Mouse (Mus musculus): ENCODE data around the gene Irf2bpl. TPM values are rescaled to one million over a fixed set of nuclear protein-coding genes. Genes with fewer than 3 reads are reported as not detected.
A peak's percentile ranks its signal among the peaks of the same experiment; 100 is the strongest.

Irf2bpl gene
- polyA plus RNA-seq, 1 experiment from 2014 or later, result 18.2 TPM

DNA sequence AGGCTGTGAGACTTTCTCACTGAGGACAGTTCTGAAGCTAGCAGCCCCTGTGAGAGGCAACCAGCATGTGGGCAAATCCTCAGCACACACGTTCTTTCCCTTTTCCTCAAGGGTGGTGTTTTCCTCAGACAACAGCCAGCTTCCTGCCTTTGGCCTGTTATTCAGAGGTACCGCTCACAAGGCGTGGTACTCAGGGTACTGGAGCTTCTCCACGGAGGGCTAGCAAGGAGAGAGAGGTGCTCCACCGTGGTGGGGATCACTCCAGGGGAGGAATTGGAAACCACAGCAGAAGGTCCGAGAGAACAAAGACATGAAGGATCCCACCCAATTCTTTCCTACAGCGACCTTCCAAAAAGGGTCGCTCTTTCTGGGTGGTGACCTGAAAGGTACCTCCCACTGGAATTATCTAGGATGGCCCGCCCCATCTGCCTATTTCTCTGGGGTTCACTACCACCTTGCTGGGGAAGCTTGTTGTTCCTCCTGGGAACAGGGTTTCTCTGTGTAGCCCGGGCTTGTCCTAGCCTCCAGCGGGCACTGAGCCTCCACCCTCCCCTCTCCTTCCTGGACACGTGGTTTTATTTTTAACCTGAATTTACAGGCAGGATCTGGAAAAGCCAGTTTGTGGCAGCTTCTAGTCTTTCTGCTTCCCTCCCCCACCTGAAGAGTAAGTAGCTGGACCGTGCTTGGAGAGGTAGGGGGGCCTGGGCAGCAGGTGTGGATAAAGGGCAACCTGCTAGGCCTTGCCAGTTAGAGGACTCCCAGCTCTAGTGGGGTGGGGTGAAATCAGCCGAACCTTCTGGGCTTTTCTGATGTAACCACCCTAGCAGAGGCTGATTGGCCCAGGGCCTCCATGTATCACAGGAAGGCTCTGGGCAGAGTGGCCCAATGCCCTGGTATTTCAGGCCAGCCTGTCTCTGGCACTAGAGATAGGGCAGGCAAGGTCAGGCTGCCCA lies 17.1 kb downstream of the Irf2bpl start:
- H3K9me3 ChIP-seq (ENCODE audit: control insufficient read depth, low read depth, low read length), result no peaks in the 10 kb centered on the region
- 39% methylated on average over 14 of the region's 14 CpGs for WGBS
- H3K4me3 ChIP-seq (ENCODE audit: low read depth, low read length), result no peak overlapping the region
- H3K9ac ChIP-seq (replicated peaks; ENCODE audit: low read depth, low read length), result no peak overlapping the region
- no peaks in the 10 kb centered on the region for H3K4me1 ChIP-seq (ENCODE audit: control insufficient read depth, insufficient read depth, low read length)
- peak overlapping the region; percentile 74 for H3K27ac ChIP-seq (ENCODE audit: low read length)
- H3K4me2 ChIP-seq (replicated peaks; ENCODE audit: low read depth, low read length), result no peak overlapping the region
- H3K27me3 ChIP-seq (ENCODE audit: control insufficient read depth, insufficient read depth, low read length), result no peaks in the 10 kb centered on the region
- ATAC-seq (ENCODE audit: insufficient number of reproducible peaks, insufficient read depth, low FRiP score, low read depth), result peak; percentile 78
- no peaks in the 10 kb centered on the region for H3K36me3 ChIP-seq (ENCODE audit: control insufficient read depth, insufficient read depth, low read length)

DNA sequence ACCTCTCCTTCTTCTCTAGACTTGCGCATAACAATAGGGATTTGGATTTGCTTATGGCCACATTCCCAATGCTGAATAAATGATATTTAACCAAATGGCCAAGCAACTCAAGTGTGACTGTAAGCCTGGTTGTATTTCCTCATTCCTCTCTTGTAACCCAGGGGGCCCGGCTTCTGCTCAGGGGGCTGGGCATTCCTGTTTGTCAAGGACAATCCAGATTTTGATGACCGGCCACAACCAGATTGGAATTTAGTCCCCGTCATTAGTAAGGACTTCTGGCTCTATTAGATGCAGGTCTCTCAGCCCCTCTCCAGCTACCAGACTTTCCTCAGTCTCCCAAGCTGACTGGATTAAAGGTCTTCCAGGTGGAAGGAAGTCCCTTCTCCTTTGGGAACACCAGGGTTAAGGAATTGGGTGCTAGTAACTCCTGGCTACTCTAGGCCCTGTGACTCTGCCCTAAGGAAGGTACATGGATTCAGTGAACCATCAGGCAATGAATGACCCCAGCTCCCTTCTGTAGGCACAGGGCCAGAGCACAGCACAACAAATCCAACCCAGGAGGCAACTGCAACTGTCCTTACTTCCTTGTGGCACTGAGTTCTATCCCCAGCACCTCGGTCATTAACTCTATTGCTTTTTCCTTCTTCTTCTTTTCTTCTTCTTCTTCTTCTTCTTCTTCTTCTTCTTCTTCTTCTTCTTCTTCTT lies 20.1 kb downstream of the Irf2bpl start:
- Histone ChIP-seq H3K27me3 (ENCODE audit: control insufficient read depth, insufficient read depth, low read length) (no peaks in the 10 kb centered on the region), H3K27ac (ENCODE audit: low read length) (no peak overlapping the region), H3K4me2 (replicated peaks; ENCODE audit: low read depth, low read length) (no peak overlapping the region), H3K36me3 (ENCODE audit: control insufficient read depth, insufficient read depth, low read length) (no peaks in the 10 kb centered on the region), H3K4me1 (ENCODE audit: control insufficient read depth, insufficient read depth, low read length) (peaks cover 9% of the 10 kb centered on the region; the same call in 1 of the 2 replicates), H3K4me3 (ENCODE audit: low read depth, low read length) (no peak overlapping the region), H3K9me3 (ENCODE audit: control insufficient read depth, low read depth, low read length) (no peaks in the 10 kb centered on the region), H3K9ac (replicated peaks; ENCODE audit: low read depth, low read length) (no peak overlapping the region)
- WGBS, result 85% methylated on average over 5 of the region's 5 CpGs
- no peak for ATAC-seq (ENCODE audit: insufficient number of reproducible peaks, insufficient read depth, low FRiP score, low read depth)

DNA sequence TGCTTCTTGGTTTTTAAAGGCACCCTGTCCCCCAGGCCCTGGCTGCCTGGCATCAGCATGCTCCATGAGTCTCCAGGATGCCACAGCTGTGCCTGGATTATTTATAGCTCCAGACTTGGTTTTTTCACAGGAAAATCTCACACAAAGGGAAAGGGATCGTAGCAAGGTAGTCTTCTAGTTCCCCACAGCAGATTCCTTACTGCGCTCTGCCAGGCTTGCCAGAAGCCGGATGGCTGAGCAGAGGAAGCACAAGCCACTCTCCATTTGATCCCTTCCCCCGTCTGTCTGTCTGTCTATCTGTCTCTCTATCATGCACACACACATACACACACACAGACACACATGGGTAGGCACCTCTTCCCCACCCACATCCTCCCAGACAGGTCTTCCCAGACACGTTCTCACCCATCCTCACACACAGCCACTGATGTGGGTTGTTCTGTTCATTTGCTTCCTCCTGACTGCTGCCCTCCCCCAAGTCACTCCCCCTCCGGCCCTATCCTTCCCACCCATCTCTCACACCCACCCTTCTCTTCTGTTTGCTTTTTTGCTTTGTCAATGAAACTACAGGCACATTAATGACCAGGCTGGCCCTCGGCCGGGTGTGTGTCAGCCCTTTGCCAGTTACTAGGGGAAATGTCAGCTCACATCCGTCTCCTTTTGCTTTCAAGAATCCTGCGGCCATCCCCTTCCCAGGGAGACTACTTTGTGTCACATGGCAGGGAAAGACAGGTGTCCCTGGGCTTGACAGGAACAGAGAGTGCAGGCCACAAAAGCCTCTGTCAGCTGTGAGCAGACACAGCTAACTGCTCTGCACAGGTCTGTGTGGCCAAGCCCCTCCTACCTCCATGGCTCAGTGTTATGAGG lies 24.4 kb downstream of the Irf2bpl start:
- H3K9ac ChIP-seq (replicated peaks; ENCODE audit: low read depth, low read length), result no peak overlapping the region
- H3K9me3 ChIP-seq (ENCODE audit: control insufficient read depth, low read depth, low read length), result no peaks in the 10 kb centered on the region
- no peak overlapping the region for H3K4me2 ChIP-seq (replicated peaks; ENCODE audit: low read depth, low read length)
- H3K27ac ChIP-seq (ENCODE audit: low read length), result peak overlapping the region; percentile 48
- no peaks in the 10 kb centered on the region for H3K27me3 ChIP-seq (ENCODE audit: control insufficient read depth, insufficient read depth, low read length)
- 45% methylated on average over 10 of the region's 10 CpGs for WGBS
- peaks cover 23% of the 10 kb centered on the region; the same call in 1 of the 2 replicates for H3K4me1 ChIP-seq (ENCODE audit: control insufficient read depth, insufficient read depth, low read length)
- ATAC-seq (ENCODE audit: insufficient number of reproducible peaks, insufficient read depth, low FRiP score, low read depth), result peak; percentile 68
- no peak overlapping the region for H3K4me3 ChIP-seq (ENCODE audit: low read depth, low read length)
- H3K36me3 ChIP-seq (ENCODE audit: control insufficient read depth, insufficient read depth, low read length), result no peaks in the 10 kb centered on the region

- ATAC-seq (ENCODE audit: insufficient number of reproducible peaks, insufficient read depth, low FRiP score, low read depth), result no peak
These were observed 25.4 kb downstream of the Irf2bpl start for GRCm38 (mm10) chr12:86858983-86859872.

DNA sequence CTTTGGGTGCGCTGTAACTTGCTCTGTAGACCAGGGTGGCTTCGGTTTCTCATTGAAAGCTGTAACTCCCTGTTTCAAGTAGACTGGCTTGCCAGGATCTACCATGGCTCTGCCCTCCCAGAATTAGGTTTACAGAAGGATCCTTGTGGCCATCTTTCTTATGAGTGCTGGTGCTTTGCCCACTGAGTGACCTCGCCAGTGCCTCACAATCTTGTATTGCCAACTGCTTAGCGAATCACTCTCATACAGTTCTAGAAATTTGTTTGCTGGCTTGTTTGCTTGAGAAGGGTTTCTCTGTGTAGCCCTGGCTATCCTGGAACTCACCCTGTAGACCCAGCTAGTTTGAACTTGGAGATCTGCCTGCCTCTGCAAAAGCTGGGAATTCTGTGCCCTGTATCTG lies 26.1 kb downstream of the Irf2bpl start:
- Histone ChIP-seq H3K4me1 (ENCODE audit: control insufficient read depth, insufficient read depth, low read length) (peaks cover 23% of the 10 kb centered on the region; the same call in 1 of the 2 replicates), H3K9ac (replicated peaks; ENCODE audit: low read depth, low read length) (no peak overlapping the region), H3K27me3 (ENCODE audit: control insufficient read depth, insufficient read depth, low read length) (no peaks in the 10 kb centered on the region), H3K4me2 (replicated peaks; ENCODE audit: low read depth, low read length) (no peak overlapping the region), H3K27ac (ENCODE audit: low read length) (no peak overlapping the region), H3K36me3 (ENCODE audit: control insufficient read depth, insufficient read depth, low read length) (no peaks in the 10 kb centered on the region), H3K9me3 (ENCODE audit: control insufficient read depth, low read depth, low read length) (no peaks in the 10 kb centered on the region), H3K4me3 (ENCODE audit: low read depth, low read length) (no peak overlapping the region)
- ATAC-seq (ENCODE audit: insufficient number of reproducible peaks, insufficient read depth, low FRiP score, low read depth), result no peak
- WGBS, result 94% methylated on average over 4 of the region's 4 CpGs

More at GRCm38 (mm10) chr12:86858983-86859872, 25.4 kb downstream of the Irf2bpl start:
- Histone ChIP-seq H3K9ac (replicated peaks; ENCODE audit: low read depth, low read length) (no peak overlapping the region), H3K36me3 (ENCODE audit: control insufficient read depth, insufficient read depth, low read length) (no peaks in the 10 kb centered on the region), H3K4me1 (ENCODE audit: control insufficient read depth, insufficient read depth, low read length) (peaks cover 23% of the 10 kb centered on the region; the same call in 1 of the 2 replicates), H3K4me3 (ENCODE audit: low read depth, low read length) (no peak overlapping the region), H3K9me3 (ENCODE audit: control insufficient read depth, low read depth, low read length) (no peaks in the 10 kb centered on the region), H3K27ac (ENCODE audit: low read length) (no peak overlapping the region), H3K27me3 (ENCODE audit: control insufficient read depth, insufficient read depth, low read length) (no peaks in the 10 kb centered on the region), H3K4me2 (replicated peaks; ENCODE audit: low read depth, low read length) (no peak overlapping the region)
- 69% methylated on average over 6 of the region's 6 CpGs for WGBS

DNA sequence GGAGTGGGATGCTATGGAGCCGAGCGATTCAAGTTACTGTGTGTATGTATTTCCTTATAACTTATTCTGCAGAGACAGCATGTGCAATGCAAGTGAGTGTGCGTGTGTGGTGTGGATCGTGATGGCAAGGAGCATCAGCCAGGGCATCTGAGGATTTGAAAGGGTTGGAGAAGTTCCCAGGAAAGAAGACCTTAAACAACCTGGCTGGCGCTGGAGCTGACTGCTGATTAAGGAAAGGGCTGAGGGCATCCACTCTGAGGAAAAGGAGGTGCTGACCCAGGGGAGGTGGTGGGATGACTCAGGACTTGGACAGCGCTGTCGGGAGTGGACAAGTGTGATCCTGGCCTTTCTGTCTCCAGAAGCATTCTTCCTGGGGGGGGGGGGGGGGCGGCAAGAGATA lies 27.3 kb downstream of the Irf2bpl start:
- no peak overlapping the region for H3K27ac ChIP-seq (ENCODE audit: low read length)
- H3K4me2 ChIP-seq (replicated peaks; ENCODE audit: low read depth, low read length), result no peak overlapping the region
- 81% methylated on average over 8 of the region's 8 CpGs for WGBS
- no peaks in the 10 kb centered on the region for H3K36me3 ChIP-seq (ENCODE audit: control insufficient read depth, insufficient read depth, low read length)
- no peak overlapping the region for H3K4me3 ChIP-seq (ENCODE audit: low read depth, low read length)
- peaks cover 23% of the 10 kb centered on the region; the same call in 1 of the 2 replicates for H3K4me1 ChIP-seq (ENCODE audit: control insufficient read depth, insufficient read depth, low read length)
- H3K27me3 ChIP-seq (ENCODE audit: control insufficient read depth, insufficient read depth, low read length), result no peaks in the 10 kb centered on the region
- no peaks in the 10 kb centered on the region for H3K9me3 ChIP-seq (ENCODE audit: control insufficient read depth, low read depth, low read length)
- ATAC-seq (ENCODE audit: insufficient number of reproducible peaks, insufficient read depth, low FRiP score, low read depth), result no peak
- no peak overlapping the region for H3K9ac ChIP-seq (replicated peaks; ENCODE audit: low read depth, low read length)

DNA sequence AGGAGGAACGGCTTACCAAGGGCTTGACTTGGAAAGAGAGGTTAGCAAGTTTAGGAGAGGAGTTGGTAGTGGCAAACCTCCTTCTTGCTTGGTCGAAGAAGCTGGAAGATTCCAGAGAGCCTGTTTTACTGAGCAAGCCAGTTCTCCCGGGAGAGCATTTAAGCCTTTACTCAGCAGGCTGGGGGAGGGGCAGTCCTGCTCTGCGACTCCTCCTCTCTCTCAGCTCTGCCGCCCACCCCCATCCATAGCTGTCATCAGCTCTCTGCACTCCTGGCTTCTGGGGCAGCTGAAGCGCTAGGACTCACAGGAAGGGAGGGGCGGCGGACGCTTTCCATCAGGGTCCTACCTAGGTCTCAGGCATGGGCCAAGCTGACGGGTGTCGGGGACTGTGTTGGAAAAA lies 28.9 kb downstream of the Irf2bpl start:
- Histone ChIP-seq H3K4me2 (replicated peaks; ENCODE audit: low read depth, low read length) (peak overlapping the region; percentile 33; the same call in 1 of the 2 replicates), H3K27me3 (ENCODE audit: control insufficient read depth, insufficient read depth, low read length) (no peaks in the 10 kb centered on the region), H3K9me3 (ENCODE audit: control insufficient read depth, low read depth, low read length) (no peaks in the 10 kb centered on the region), H3K36me3 (ENCODE audit: control insufficient read depth, insufficient read depth, low read length) (no peaks in the 10 kb centered on the region), H3K27ac (ENCODE audit: low read length) (peak overlapping the region; percentile 0; the same call in 1 of the 2 replicates), H3K4me3 (ENCODE audit: low read depth, low read length) (no peak overlapping the region), H3K4me1 (ENCODE audit: control insufficient read depth, insufficient read depth, low read length) (peaks cover 23% of the 10 kb centered on the region; the same call in 1 of the 2 replicates), H3K9ac (replicated peaks; ENCODE audit: low read depth, low read length) (0 out of 2 replicates have a peak overlapping the region, but pooled peaks have one; percentile 4)
- 5% methylated on average over 11 of the region's 11 CpGs for WGBS
- peak; percentile 79 for ATAC-seq (ENCODE audit: insufficient number of reproducible peaks, insufficient read depth, low FRiP score, low read depth)
